Mouse (Mus musculus) gastrocnemius, postnatal 10 days (tissue): Measurements from ENCODE around the gene Cebpe. TPM values are rescaled to one million over a fixed set of nuclear protein-coding genes. Genes with fewer than 3 reads are reported as not detected.

ENCODE experiments used
- DNase-seq: peaks from one replicate; pipeline ENCODE4 v3.0.0; 2021; ENCODE audit warnings: mixed read lengths
- total RNA-seq, 2 experiments: library from RNA; stranded (reverse); gene quantifications; 2 replicates each; pipeline ENCODE4 v1.2.3; 2021

Gene Cebpe
- total RNA-seq, 2 experiments from 2014 or later, result 0.50 TPM; not detected in 1

GRCm38 (mm10) chr14:54720654-54721350 lies 8.8 kb upstream of the Cebpe start:
- peak; percentile 35 for DNase-seq

- no peak for DNase-seq
Observed at GRCm38 (mm10) chr14:54720041-54720440, 8.1 kb upstream of the Cebpe start.

- no peak for DNase-seq
Observed at GRCm38 (mm10) chr14:54715402-54715801, 3.4 kb upstream of the Cebpe start.

GRCm38 (mm10) chr14:54714617-54715081 lies 2.7 kb upstream of the Cebpe start:
- no peak for DNase-seq

- DNase-seq, result peak; percentile 44
Observed at GRCm38 (mm10) chr14:54714121-54714520, 2.1 kb upstream of the Cebpe start.

- DNase-seq, result no peak
Observed at GRCm38 (mm10) chr14:54712861-54713260, 887 bp upstream of the Cebpe start.

GRCm38 (mm10) chr14:54709054-54709453 lies 2.9 kb downstream of the Cebpe start:
- DNase-seq, result no peak

GRCm38 (mm10) chr14:54706589-54707320 lies 5.2 kb downstream of the Cebpe start:
- DNase-seq, result no peak

- DNase-seq, result no peak
Observed at GRCm38 (mm10) chr14:54705844-54706243, 6.1 kb downstream of the Cebpe start.

GRCm38 (mm10) chr14:54703207-54703606 lies 8.8 kb downstream of the Cebpe start:
- DNase-seq, result no peak

GRCm38 (mm10) chr14:54701298-54701697 lies 10.7 kb downstream of the Cebpe start:
- DNase-seq, result peak; percentile 86

- no peak for DNase-seq
Observed at GRCm38 (mm10) chr14:54699586-54699985, 12.4 kb downstream of the Cebpe start.

GRCm38 (mm10) chr14:54698733-54699132 lies 13.2 kb downstream of the Cebpe start, which contains the start of gene Gm29776:
TSS of gene Gm29776 (minus strand) at chr14:54698833.
- DNase-seq, result no peak

- no peak for DNase-seq
Observed at GRCm38 (mm10) chr14:54696752-54697151, 15.2 kb downstream of the Cebpe start.

GRCm38 (mm10) chr14:54695042-54695441 lies 16.9 kb downstream of the Cebpe start:
- no peak for DNase-seq

GRCm38 (mm10) chr14:54687251-54687650 lies 24.7 kb downstream of the Cebpe start:
- DNase-seq, result no peak

- DNase-seq, result peak; percentile 100
Observed at GRCm38 (mm10) chr14:54686522-54687143, 25.3 kb downstream of the Cebpe start, which contains the start of gene Acin1. TSS of gene Acin1 (minus strand) at chr14:54686931.

- DNase-seq, result no peak
Observed at GRCm38 (mm10) chr14:54686063-54686521, 25.9 kb downstream of the Cebpe start, which contains the start of gene 1700123O20Rik. TSS of gene 1700123O20Rik (plus strand) at chr14:54686216.

GRCm38 (mm10) chr14:54685471-54685870 lies 26.5 kb downstream of the Cebpe start:
- no peak for DNase-seq

GRCm38 (mm10) chr14:54682396-54682795 lies 29.6 kb downstream of the Cebpe start:
- no peak for DNase-seq

- DNase-seq, result no peak
Observed at GRCm38 (mm10) chr14:54678657-54679304, 33.2 kb downstream of the Cebpe start.

GRCm38 (mm10) chr14:54676290-54676689 lies 35.7 kb downstream of the Cebpe start:
- no peak for DNase-seq
